Mouse (Mus musculus) hindbrain, embryonic 15.5 days (tissue): ENCODE measurements around the gene Sh3d19. TPM values are rescaled to one million over a fixed set of nuclear protein-coding genes. Genes with fewer than 3 reads are reported as not detected.
A peak's percentile ranks its signal among the peaks of the same experiment; 100 is the strongest.
"Not testable (repeated sequence)": the region's sequence is repeated elsewhere in the genome, so short reads cannot be mapped to it uniquely, and the experiment has no call there.

Experiments
- ATAC-seq: fragments of 200-750 bp; cut with Nextera tagmentation; 2 replicates; pipeline ENCODE4 v1.8.0; 2017; ENCODE audit warnings: low read depth, moderate number of reproducible peaks, moderate TSS enrichment; ENCODE audit not compliant: low FRiP score
- H3K27ac ChIP-seq: fragments of 300-500 bp; sonication (generic); replicated peaks from 2 replicates; pipeline ENCODE4 v1.5.1; 2015; ENCODE audit warnings: mild to moderate bottlenecking, inconsistent platforms
- H3K27me3 ChIP-seq: fragments of 300-500 bp; sonication (generic); 2 replicates; pipeline ENCODE4 v1.6.1; 2015; ENCODE audit warnings: control low read depth, inconsistent platforms
- H3K36me3 ChIP-seq: fragments of 300-500 bp; sonication (generic); 2 replicates; pipeline ENCODE4 v1.6.1; 2015; ENCODE audit warnings: control low read depth, inconsistent platforms
- H3K4me1 ChIP-seq: fragments of 300-500 bp; sonication (generic); replicated peaks from 2 replicates; pipeline ENCODE4 v1.6.1; 2015; ENCODE audit warnings: control low read depth, inconsistent platforms
- H3K4me2 ChIP-seq: fragments of 300-500 bp; sonication (generic); 2 replicates; pipeline ENCODE4 v1.6.1; 2015; ENCODE audit warnings: moderate library complexity, mild to moderate bottlenecking, inconsistent platforms
- H3K4me3 ChIP-seq: fragments of 300-500 bp; sonication (generic); 2 replicates; pipeline ENCODE4 v1.5.1; 2015; ENCODE audit warnings: mild to moderate bottlenecking, inconsistent platforms
- H3K9ac ChIP-seq: fragments of 300-500 bp; sonication (generic); 2 replicates; pipeline ENCODE4 v1.6.1; 2015; ENCODE audit warnings: inconsistent platforms
- H3K9me3 ChIP-seq: fragments of 300-500 bp; sonication (generic); 2 replicates; pipeline ENCODE4 v1.6.1; 2016; ENCODE audit warnings: control low read depth, inconsistent platforms
- WGBS: fragments of 180-500 bp; shearing (Covaris S2); methylation state at CpG from one replicate; pipeline ENCODE4 v1.1.7; 2015; 5-methylcytosine and 5-hydroxymethylcytosine counted together
- polyA plus RNA-seq: library from polyadenylated mRNA; unstranded; fragments of >200 nt; fragmentation: Nextera tagmentation; extraction: Ambion mirVana; gene quantifications from 2 replicates; pipeline ENCODE4 v1.2.1, GENCODE M21; 2015

Gene Sh3d19
- polyA plus RNA-seq, 1 experiment from 2014 or later = 18.1 TPM

GRCm38 (mm10) chr3:85952696-85953283, 18.1 kb upstream of the Sh3d19 start:
- H3K9me3 ChIP-seq = peaks cover 5% of the 10 kb centered on the region; the same call in 1 of the 2 replicates
- H3K4me3 ChIP-seq = no peak overlapping the region
- no peaks in the 10 kb centered on the region for H3K4me1 ChIP-seq
- 91% methylated on average over 10 of the region's 10 CpGs for WGBS
- no peak overlapping the region for H3K27ac ChIP-seq
- no peaks in the 10 kb centered on the region for H3K27me3 ChIP-seq
- H3K9ac ChIP-seq = no peak overlapping the region
- no peak for ATAC-seq
- H3K4me2 ChIP-seq = no peak overlapping the region
- H3K36me3 ChIP-seq = no peaks in the 10 kb centered on the region

DNA sequence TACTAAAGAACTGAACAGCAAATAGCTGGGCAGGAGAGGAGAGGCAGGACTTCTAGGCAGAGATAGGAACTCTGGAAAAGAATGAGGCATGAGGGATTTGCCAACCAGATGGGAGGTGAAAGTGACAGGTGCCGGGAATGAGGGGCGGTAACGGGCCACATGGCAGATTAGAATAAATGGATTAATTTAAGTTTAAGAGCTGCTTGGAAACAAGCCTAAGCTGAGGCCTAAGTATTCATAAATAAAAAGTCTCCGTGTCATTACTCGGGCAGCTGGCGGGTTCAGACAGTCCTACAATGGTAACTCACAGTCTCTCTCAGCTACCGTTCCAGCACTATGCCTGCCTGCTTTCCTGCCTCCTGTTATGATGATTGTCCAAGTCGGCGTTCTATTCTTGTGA, 15.6 kb upstream of the Sh3d19 start:
- Histone ChIP-seq H3K27ac (no peak overlapping the region), H3K27me3 (no peaks in the 10 kb centered on the region), H3K4me2 (no peak overlapping the region), H3K9me3 (no peaks in the 10 kb centered on the region), H3K4me3 (no peak overlapping the region), H3K36me3 (no peaks in the 10 kb centered on the region), H3K4me1 (no peaks in the 10 kb centered on the region), H3K9ac (no peak overlapping the region)
- WGBS = 75% methylated on average over 9 of the region's 9 CpGs
- no peak for ATAC-seq

- no peak for ATAC-seq
- H3K27ac ChIP-seq = no peak overlapping the region
- H3K9ac ChIP-seq = no peak overlapping the region
- no peaks in the 10 kb centered on the region for H3K9me3 ChIP-seq
- H3K36me3 ChIP-seq = no peaks in the 10 kb centered on the region
- no peak overlapping the region for H3K4me3 ChIP-seq
- H3K4me1 ChIP-seq = no peaks in the 10 kb centered on the region
- no peaks in the 10 kb centered on the region for H3K27me3 ChIP-seq
- H3K4me2 ChIP-seq = no peak overlapping the region
- 87% methylated on average over 5 of the region's 5 CpGs for WGBS
Observed at GRCm38 (mm10) chr3:85955704-85956103, 15.2 kb upstream of the Sh3d19 start.

- WGBS = 96% methylated on average over 1 of the region's 1 CpGs
- Histone ChIP-seq H3K9me3 (0 out of 2 replicates have a peak, but pooled peaks cover 3% of the 10 kb centered on the region), H3K9ac (no peak overlapping the region), H3K4me1 (no peaks in the 10 kb centered on the region), H3K4me3 (no peak overlapping the region), H3K4me2 (no peak overlapping the region), H3K27ac (no peak overlapping the region), H3K27me3 (no peaks in the 10 kb centered on the region), H3K36me3 (no peaks in the 10 kb centered on the region)
- no peak for ATAC-seq
Observed at GRCm38 (mm10) chr3:85959669-85960068, 11.2 kb upstream of the Sh3d19 start.

GRCm38 (mm10) chr3:85961134-85961533, 9.8 kb upstream of the Sh3d19 start:
- Histone ChIP-seq H3K27ac (no peak overlapping the region), H3K4me1 (no peaks in the 10 kb centered on the region), H3K4me2 (no peak overlapping the region), H3K27me3 (no peaks in the 10 kb centered on the region), H3K36me3 (no peaks in the 10 kb centered on the region), H3K9ac (no peak overlapping the region), H3K4me3 (no peak overlapping the region), H3K9me3 (0 out of 2 replicates have a peak, but pooled peaks cover 3% of the 10 kb centered on the region)
- no peak for ATAC-seq
- 62% methylated on average over 5 of the region's 5 CpGs for WGBS

DNA sequence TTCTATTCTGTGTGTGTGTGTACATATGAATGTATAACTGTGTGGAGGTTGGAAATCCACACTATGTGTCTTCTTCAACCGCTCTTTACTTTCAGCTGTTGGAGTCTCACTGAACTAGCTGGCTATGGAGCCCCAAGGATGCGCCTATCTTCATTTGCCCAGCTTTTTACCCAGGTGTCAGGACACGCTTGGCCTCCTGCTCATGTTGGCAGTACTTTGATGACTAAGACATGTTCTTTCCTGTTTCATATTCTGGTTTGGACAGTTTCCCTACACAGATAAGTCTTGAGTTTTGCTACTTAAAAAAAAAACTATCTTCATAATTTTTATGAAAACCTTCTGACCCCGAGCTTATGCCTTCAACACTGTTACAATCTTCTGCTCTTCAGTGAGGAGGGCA, 5.4 kb upstream of the Sh3d19 start:
- ATAC-seq = no peak
- H3K4me1 ChIP-seq = peaks cover 4% of the 10 kb centered on the region
- 91% methylated on average over 4 of the region's 4 CpGs for WGBS

GRCm38 (mm10) chr3:85969040-85969439, 1.9 kb upstream of the Sh3d19 start:
- ATAC-seq = no peak
- Histone ChIP-seq H3K9me3 (no peaks in the 10 kb centered on the region), H3K4me3 (no peak overlapping the region), H3K4me2 (no peak overlapping the region), H3K9ac (no peak overlapping the region), H3K27ac (no peak overlapping the region), H3K27me3 (no peaks in the 10 kb centered on the region), H3K36me3 (no peaks in the 10 kb centered on the region), H3K4me1 (peaks cover 19% of the 10 kb centered on the region)
- WGBS = 89% methylated on average over 8 of the region's 8 CpGs

More for the DNA sequence above, 5.4 kb upstream of the Sh3d19 start:
- Histone ChIP-seq H3K9me3 (0 out of 2 replicates have a peak, but pooled peaks cover 3% of the 10 kb centered on the region), H3K36me3 (no peaks in the 10 kb centered on the region), H3K27me3 (no peaks in the 10 kb centered on the region), H3K27ac (no peak overlapping the region), H3K4me3 (no peak overlapping the region), H3K4me2 (no peak overlapping the region), H3K9ac (no peak overlapping the region)

DNA sequence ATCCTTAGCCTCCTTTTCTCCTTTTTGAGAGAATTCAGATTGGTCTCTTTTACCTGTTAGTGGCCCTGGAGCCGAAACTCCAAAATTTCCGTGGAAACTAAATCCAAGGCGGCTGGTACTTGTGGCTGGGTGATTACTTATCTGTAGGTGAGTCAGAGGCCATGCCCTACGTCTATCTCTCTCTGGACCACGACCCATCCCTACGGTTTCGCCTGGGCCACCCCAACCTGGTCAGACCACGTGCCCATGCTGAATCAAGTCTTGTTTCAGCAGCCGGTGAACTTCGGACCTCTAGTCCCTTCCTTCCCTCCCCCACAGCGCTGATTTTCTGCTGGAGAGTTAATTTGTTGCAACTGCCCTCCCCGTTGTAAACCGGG, 678 bp downstream of the Sh3d19 start:
- Histone ChIP-seq H3K27ac (peak overlapping the region; percentile 67; the same call in 1 of the 2 replicates), H3K4me3 (peak overlapping the region; percentile 67), H3K4me2 (peak overlapping the region; percentile 62), H3K4me1 (peaks cover 19% of the 10 kb centered on the region), H3K9ac (peak overlapping the region; percentile 79), H3K27me3 (no peaks in the 10 kb centered on the region), H3K9me3 (no peaks in the 10 kb centered on the region), H3K36me3 (no peaks in the 10 kb centered on the region)
- 2% methylated on average over 13 of the region's 13 CpGs for WGBS
- peak; percentile 29; the same call in 1 of the 2 replicates for ATAC-seq

GRCm38 (mm10) chr3:85973376-85974140, 2.6 kb downstream of the Sh3d19 start:
- H3K4me1 ChIP-seq = peaks cover 20% of the 10 kb centered on the region
- no peaks in the 10 kb centered on the region for H3K36me3 ChIP-seq
- H3K9me3 ChIP-seq = no peaks in the 10 kb centered on the region
- no peak overlapping the region for H3K4me3 ChIP-seq
- WGBS = 88% methylated on average over 10 of the region's 10 CpGs
- no peak for ATAC-seq
- H3K9ac ChIP-seq = no peak overlapping the region
- H3K4me2 ChIP-seq = peak overlapping the region; percentile 62; the same call in 1 of the 2 replicates
- H3K27ac ChIP-seq = no peak overlapping the region
- H3K27me3 ChIP-seq = no peaks in the 10 kb centered on the region

DNA sequence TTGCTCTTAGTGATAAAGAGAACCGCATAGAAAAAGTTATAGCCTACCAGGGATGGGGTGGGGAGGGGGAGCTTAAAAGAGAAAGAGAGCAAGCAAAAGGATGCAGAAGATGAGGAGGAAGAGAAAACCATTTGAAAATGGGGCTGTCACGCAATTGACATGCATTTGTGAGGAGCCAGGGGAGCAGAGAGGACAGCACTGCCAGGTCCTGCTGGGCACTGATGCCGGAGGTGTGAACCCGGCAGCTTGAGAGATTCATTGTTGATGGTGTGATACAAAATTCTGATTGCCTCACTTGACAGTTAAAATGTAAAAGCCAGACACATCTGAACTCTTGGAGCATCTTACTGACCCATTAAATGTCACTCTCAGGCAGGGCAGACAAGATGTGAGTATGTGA, 3.5 kb downstream of the Sh3d19 start:
- H3K4me3 ChIP-seq = no peak overlapping the region
- no peaks in the 10 kb centered on the region for H3K9me3 ChIP-seq
- no peak overlapping the region for H3K9ac ChIP-seq
- 70% methylated on average over 4 of the region's 4 CpGs for WGBS
- peaks cover 25% of the 10 kb centered on the region for H3K4me1 ChIP-seq
- no peaks in the 10 kb centered on the region for H3K36me3 ChIP-seq
- H3K27ac ChIP-seq = no peak overlapping the region
- no peaks in the 10 kb centered on the region for H3K27me3 ChIP-seq
- ATAC-seq = no peak
- no peak overlapping the region for H3K4me2 ChIP-seq

DNA sequence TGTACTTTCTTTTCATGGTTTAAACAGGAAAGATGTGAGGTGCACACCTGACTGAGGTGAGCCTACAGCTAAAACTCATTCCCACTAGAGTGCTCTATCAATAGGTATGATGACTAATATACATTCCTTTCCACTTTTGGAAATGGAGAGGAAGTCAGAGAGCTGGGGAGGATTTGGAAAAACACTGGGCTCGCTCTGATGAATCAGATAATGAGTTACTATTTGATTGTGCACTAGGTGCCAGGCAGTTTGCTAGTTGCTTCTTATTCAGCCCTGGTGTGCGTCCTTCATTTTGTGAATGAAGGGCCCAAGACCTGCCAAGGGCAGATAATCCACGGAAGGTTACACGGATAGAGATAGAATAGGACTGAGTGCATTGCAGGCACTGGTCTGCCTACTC, 9.1 kb downstream of the Sh3d19 start:
- Histone ChIP-seq H3K9ac (no peak overlapping the region), H3K27ac (no peak overlapping the region), H3K4me1 (peaks cover 6% of the 10 kb centered on the region; the same call in 1 of the 2 replicates), H3K9me3 (no peaks in the 10 kb centered on the region), H3K4me2 (no peak overlapping the region), H3K4me3 (no peak overlapping the region), H3K36me3 (no peaks in the 10 kb centered on the region), H3K27me3 (no peaks in the 10 kb centered on the region)
- no peak for ATAC-seq
- WGBS = 96% methylated on average over 4 of the region's 4 CpGs

GRCm38 (mm10) chr3:85981761-85982160, 10.9 kb downstream of the Sh3d19 start:
- not testable (repeated sequence) for H3K4me1 ChIP-seq, H3K4me2 ChIP-seq, H3K9me3 ChIP-seq, ATAC-seq, H3K27ac ChIP-seq, H3K4me3 ChIP-seq, H3K36me3 ChIP-seq, H3K9ac ChIP-seq, H3K27me3 ChIP-seq
- 88% methylated on average over 3 of the region's 3 CpGs for WGBS
